Mouse (Mus musculus) mature B cell (primary cell): ENCODE measurements around the gene Foxc2.
"Not testable (repeated sequence)": the region's sequence is repeated elsewhere in the genome, so short reads cannot be mapped to it uniquely, and the experiment has no call there.

ENCODE experiments used
- in situ Hi-C: fragments of 300-500 bp; cut with MboI; formaldehyde crosslinking; loops from 2 replicates; pipeline ENCODE4 v1.14.3; 2019

Foxc2 gene

GRCm38 (mm10) chr8:121134512-121134911 is 18.5 kb downstream of the Foxc2 start:
- in situ Hi-C loops = no loop called here

GRCm38 (mm10) chr8:121136856-121137255 is 20.9 kb downstream of the Foxc2 start:
- in situ Hi-C loops = no loop called here

- in situ Hi-C loops = not testable (repeated sequence)
Observed at GRCm38 (mm10) chr8:121145457-121146134, 29.6 kb downstream of the Foxc2 start.

- in situ Hi-C loops = no loop called here
Observed at GRCm38 (mm10) chr8:121148573-121149083, 32.7 kb downstream of the Foxc2 start.

- in situ Hi-C loops = no loop called here
Observed at GRCm38 (mm10) chr8:121152394-121152793, 36.4 kb downstream of the Foxc2 start.

GRCm38 (mm10) chr8:121156990-121157491 is 41.1 kb downstream of the Foxc2 start:
- in situ Hi-C loops = no loop called here

GRCm38 (mm10) chr8:121158812-121159211 is 42.8 kb downstream of the Foxc2 start:
- in situ Hi-C loops = no loop called here

- in situ Hi-C loops = no loop called here
Observed at GRCm38 (mm10) chr8:121161437-121161836, 45.5 kb downstream of the Foxc2 start.

GRCm38 (mm10) chr8:121162413-121162812 is 46.4 kb downstream of the Foxc2 start:
- in situ Hi-C loops = no loop called here

GRCm38 (mm10) chr8:121162906-121163695 is 47.1 kb downstream of the Foxc2 start:
- in situ Hi-C loops = no loop called here

GRCm38 (mm10) chr8:121164017-121164469 is 48.1 kb downstream of the Foxc2 start:
- in situ Hi-C loops = no loop called here

- in situ Hi-C loops = no loop called here
Observed at GRCm38 (mm10) chr8:121168033-121168432, 52.1 kb downstream of the Foxc2 start.
